Mouse (Mus musculus) heart, postnatal 0 days (tissue): ENCODE measurements at regions not wholly inside any gene's neighbourhood (a gene's known extent, or its start where the extent isn't known, plus 50 kb on each side); places are given as distances from the start of the nearest gene placed in this dataset.
"Not testable (repeated sequence)": the region's sequence is repeated elsewhere in the genome, so short reads cannot be mapped to it uniquely, and the experiment has no call there.

Experiments
- ATAC-seq: fragments of 200-750 bp; cut with Nextera tagmentation; 2 replicates; pipeline ENCODE4 v1.8.0; 2017; ENCODE audit warnings: low read depth, moderate number of reproducible peaks, moderate library complexity; ENCODE audit not compliant: insufficient read depth
- DNase-seq: peaks from one replicate; pipeline ENCODE4 v3.0.0-alpha.2; 2016; ENCODE audit warnings: low spot score
- H3K27ac ChIP-seq: fragments of 300-500 bp; sonication (generic); 2 replicates; pipeline ENCODE4 v1.5.1; 2014; ENCODE audit warnings: low read depth, mild to moderate bottlenecking
- H3K27me3 ChIP-seq: fragments of 300-500 bp; sonication (generic); 2 replicates; pipeline ENCODE4 v1.6.1; 2014; ENCODE audit warnings: low read length, mixed read lengths; ENCODE audit not compliant: control insufficient read depth, insufficient read depth
- H3K36me3 ChIP-seq: fragments of 300-500 bp; sonication (generic); replicated peaks from 2 replicates; pipeline ENCODE4 v1.6.1; 2014; ENCODE audit warnings: low read length, mixed read lengths; ENCODE audit not compliant: control insufficient read depth, insufficient read depth
- H3K4me1 ChIP-seq: fragments of 300-500 bp; sonication (generic); 2 replicates; pipeline ENCODE4 v1.6.1; 2014; ENCODE audit warnings: antibody characterized with exemption; ENCODE audit not compliant: control insufficient read depth, insufficient read depth
- H3K4me2 ChIP-seq: fragments of 300-500 bp; sonication (generic); 2 replicates; pipeline ENCODE4 v1.6.1; 2014; ENCODE audit warnings: low read depth, mild to moderate bottlenecking, low read length, moderate library complexity
- H3K4me3 ChIP-seq: fragments of 300-500 bp; sonication (generic); 2 replicates; pipeline ENCODE4 v1.5.1; 2014; ENCODE audit warnings: low read depth, low read length
- H3K9ac ChIP-seq: fragments of 300-500 bp; sonication (generic); replicated peaks from 2 replicates; pipeline ENCODE4 v1.6.1; 2014; ENCODE audit warnings: low read depth, low read length, mixed read lengths
- H3K9me3 ChIP-seq: fragments of 300-500 bp; sonication (generic); replicated peaks from 2 replicates; pipeline ENCODE4 v1.6.1; 2016; ENCODE audit warnings: low read length; ENCODE audit not compliant: control insufficient read depth
- CTCF ChIP-seq: IDR thresholded peaks from 2 replicates; pipeline ENCODE4 v1.5.1; 2016; ENCODE audit warnings: antibody characterized with exemption, control low read depth, low read depth
- EP300 ChIP-seq: IDR thresholded peaks from 2 replicates; pipeline ENCODE4 v1.6.1; 2016; ENCODE audit warnings: antibody characterized with exemption, low read depth
- WGBS: fragments of 180-500 bp; shearing (Covaris S2); extraction: QIAGEN DNeasy Blood & Tissue Kit; methylation state at CpG from one replicate; pipeline ENCODE4 v1.1.7; 2014; 5-methylcytosine and 5-hydroxymethylcytosine counted together

DNA sequence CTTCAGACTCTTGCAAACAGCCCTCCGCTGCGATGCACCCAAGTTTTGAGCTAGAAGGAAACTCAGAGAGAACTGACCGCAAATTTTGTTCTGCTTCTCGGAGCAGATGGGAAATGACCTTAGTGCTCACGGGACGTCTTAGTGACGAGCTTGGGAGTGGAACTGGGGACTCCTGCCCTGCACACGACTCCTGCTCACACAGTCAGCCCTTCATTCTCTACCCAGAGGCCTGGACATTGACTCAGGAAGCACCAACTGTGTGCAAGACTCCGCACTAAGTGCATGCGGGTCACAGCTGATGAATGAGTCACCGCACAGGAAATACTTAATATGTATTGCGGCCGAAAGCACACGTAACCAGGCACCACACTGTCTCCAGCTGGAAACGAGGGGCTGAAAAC lies 177.7 kb upstream of the Hs6st1 start:
- DNase-seq (no peak), ATAC-seq (no peak)
- Histone ChIP-seq H3K4me2 (no peak overlapping the region), H3K27ac (no peak overlapping the region), H3K4me3 (no peak overlapping the region), H3K27me3 (no peaks in the 10 kb centered on the region), H3K9me3 (peaks cover 7% of the 10 kb centered on the region; the same call in 1 of the 2 replicates), H3K36me3 (no peaks in the 10 kb centered on the region), H3K4me1 (0 out of 2 replicates have a peak, but pooled peaks cover 3% of the 10 kb centered on the region), H3K9ac (no peak overlapping the region)
- WGBS = 69% methylated on average over 15 of the region's 15 CpGs
- TF ChIP-seq EP300 (no peak), CTCF (no peak)

DNA sequence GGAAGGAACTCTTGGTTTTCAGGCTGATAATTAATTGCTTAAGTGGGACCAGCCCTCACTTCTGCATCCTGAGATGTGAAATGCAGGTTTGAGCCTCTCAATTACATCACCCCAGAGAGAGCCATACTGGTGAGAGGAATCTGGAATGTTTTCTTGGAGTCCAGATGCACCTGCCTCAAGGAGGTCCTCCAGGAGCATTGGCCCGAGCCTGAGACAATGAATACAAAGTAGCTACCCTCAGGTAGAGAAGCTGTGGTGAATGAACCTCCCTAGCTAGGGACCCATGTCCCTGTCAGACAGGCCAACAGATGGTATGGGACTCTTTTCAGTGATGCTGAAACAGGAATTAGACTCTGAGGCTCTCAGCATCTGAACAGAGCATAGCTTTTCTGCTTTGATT lies 168.7 kb upstream of the Hs6st1 start:
- WGBS = 82% methylated on average over 1 of the region's 1 CpGs
- Histone ChIP-seq H3K27me3 (no peaks in the 10 kb centered on the region), H3K4me3 (no peak overlapping the region), H3K9ac (no peak overlapping the region), H3K36me3 (no peaks in the 10 kb centered on the region), H3K4me2 (no peak overlapping the region), H3K4me1 (no peaks in the 10 kb centered on the region), H3K27ac (no peak overlapping the region), H3K9me3 (peaks cover 7% of the 10 kb centered on the region; the same call in 1 of the 2 replicates)
- TF ChIP-seq EP300 (no peak), CTCF (no peak)
- ATAC-seq = no peak
- DNase-seq = no peak

DNA sequence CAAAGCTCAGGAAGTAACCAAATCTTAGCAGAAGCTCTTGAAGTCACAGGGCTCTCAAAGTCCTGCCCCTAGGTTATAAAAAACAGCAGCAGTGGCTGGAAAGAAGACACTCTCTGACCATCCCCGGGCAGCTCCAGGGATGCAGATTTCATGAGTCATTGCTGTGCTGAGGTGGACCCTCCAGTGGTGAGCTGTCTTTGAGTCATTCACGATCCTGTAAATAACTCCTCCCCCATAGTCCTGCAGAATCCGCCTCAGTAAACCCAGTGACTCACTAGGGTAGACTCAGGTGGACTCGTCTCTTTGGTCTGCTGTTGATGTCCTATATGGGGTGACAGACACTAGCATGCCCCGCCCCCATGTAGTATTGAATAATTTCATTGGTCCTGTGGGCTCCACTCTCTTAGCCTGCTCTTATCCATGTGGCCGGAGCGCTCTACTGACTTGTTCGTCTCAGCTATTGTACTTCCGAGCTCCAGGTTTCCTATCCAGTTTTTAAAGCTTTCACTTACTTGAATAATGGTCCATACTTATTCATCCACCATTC lies 164.1 kb upstream of the Hs6st1 start:
- Histone ChIP-seq H3K4me1 (no peaks in the 10 kb centered on the region), H3K9ac (no peak overlapping the region), H3K36me3 (no peaks in the 10 kb centered on the region), H3K4me3 (no peak overlapping the region), H3K4me2 (no peak overlapping the region), H3K9me3 (no peaks in the 10 kb centered on the region), H3K27ac (no peak overlapping the region), H3K27me3 (no peaks in the 10 kb centered on the region)
- no peak for DNase-seq
- 91% methylated on average over 9 of the region's 9 CpGs for WGBS
- TF ChIP-seq EP300 = no peak
- no peak for TF ChIP-seq CTCF
- no peak for ATAC-seq

DNA sequence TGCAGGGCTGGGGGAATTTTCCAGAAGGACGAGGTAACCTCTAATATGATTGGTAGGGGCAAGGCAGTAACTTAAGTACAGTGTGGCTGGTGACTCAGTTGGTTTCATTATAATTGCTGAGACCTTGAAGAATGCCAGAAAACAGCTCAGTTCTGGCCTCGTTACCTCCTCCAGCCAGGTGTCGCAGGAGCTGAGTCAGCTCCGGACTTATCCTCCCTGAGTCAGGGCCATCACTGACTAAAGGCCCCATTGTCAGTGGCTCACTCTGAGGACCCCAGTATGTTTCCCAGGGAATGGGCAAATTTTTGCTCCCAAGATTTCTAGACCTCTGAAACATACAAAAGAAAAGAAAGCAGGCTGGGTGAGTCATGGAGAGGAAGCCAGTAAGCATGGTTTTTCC lies 154.6 kb upstream of the Hs6st1 start:
- ATAC-seq (no peak), DNase-seq (no peak)
- Histone ChIP-seq H3K9me3 (0 out of 2 replicates have a peak, but pooled peaks cover 4% of the 10 kb centered on the region), H3K36me3 (no peaks in the 10 kb centered on the region), H3K4me3 (no peak overlapping the region), H3K27me3 (no peaks in the 10 kb centered on the region), H3K4me1 (no peaks in the 10 kb centered on the region), H3K4me2 (no peak overlapping the region), H3K9ac (no peak overlapping the region), H3K27ac (peak overlapping the region; percentile 52)
- TF ChIP-seq CTCF = no peak
- no peak for TF ChIP-seq EP300
- 83% methylated on average over 4 of the region's 4 CpGs for WGBS

DNA sequence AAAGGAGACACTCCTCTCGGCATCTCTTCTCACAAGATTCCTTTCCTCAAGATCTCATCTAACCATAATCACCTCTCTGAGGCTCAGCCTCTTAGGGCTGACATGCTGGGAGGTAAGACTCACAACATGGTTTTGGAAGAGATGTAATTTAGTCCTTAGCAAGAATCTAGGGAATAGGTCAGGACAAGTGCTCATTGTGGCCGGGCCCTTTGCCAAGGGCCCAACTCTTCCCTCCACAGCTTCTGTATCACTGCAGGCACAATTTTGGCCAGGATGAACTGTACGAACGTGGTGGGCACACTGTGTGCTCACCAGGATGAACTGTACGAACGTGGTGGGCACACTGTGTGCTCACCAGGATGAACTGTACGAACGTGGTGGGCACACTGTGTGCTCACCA lies 154.0 kb upstream of the Hs6st1 start:
- ATAC-seq = peak; percentile 55; the same call in 1 of the 2 replicates

DNA sequence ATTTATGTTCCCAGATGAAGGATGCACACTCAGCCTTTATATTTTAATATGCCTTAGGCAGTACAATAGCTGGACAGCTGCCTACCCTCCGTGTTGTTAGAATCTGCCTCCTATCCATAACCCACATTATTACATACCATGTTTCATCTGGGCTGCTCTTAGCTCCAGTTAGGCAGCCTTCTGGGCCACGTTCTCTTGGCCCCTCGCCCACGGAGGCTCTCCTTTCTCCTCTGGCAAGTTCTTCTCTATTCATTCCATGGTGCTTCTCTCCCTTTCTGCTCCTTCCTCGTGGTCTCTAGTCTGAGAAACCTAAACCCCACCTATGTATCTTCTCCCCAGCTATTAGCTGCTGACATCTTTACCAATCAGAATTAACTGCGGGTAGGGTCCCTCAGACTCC lies 152.7 kb upstream of the Hs6st1 start:
- Histone ChIP-seq H3K4me1 (no peaks in the 10 kb centered on the region), H3K36me3 (no peaks in the 10 kb centered on the region), H3K4me2 (no peak overlapping the region), H3K9ac (no peak overlapping the region), H3K27me3 (no peaks in the 10 kb centered on the region), H3K4me3 (no peak overlapping the region), H3K9me3 (0 out of 2 replicates have a peak, but pooled peaks cover 4% of the 10 kb centered on the region), H3K27ac (no peak overlapping the region)
- DNase-seq (no peak), ATAC-seq (no peak)
- TF ChIP-seq CTCF (no peak), EP300 (no peak)
- WGBS = 75% methylated on average over 6 of the region's 6 CpGs

More for the DNA sequence above, 154.0 kb upstream of the Hs6st1 start:
- H3K4me1 ChIP-seq, H3K36me3 ChIP-seq, H3K4me3 ChIP-seq, H3K9ac ChIP-seq, H3K9me3 ChIP-seq, DNase-seq, H3K4me2 ChIP-seq, H3K27me3 ChIP-seq: not testable (repeated sequence)
- H3K27ac ChIP-seq = peak overlapping the region; percentile 52
- WGBS = 64% methylated on average over 8 of the region's 8 CpGs
